Mouse (Mus musculus) liver, adult 2 months (tissue): ENCODE results near the gene Nup50. TPM values are rescaled to one million over a fixed set of nuclear protein-coding genes. Genes with fewer than 3 reads are reported as not detected.

Source experiments
- DNase-seq: peaks from one replicate; pipeline ENCODE4 v3.0.0-alpha.2; 2011; ENCODE audit warnings: low read depth, low spot score; ENCODE audit errors: extremely low read depth
- H3K27ac ChIP-seq: fragments of 200-500 bp; replicated peaks from 2 replicates; pipeline ENCODE4 v1.5.1; 2012; ENCODE audit warnings: low read depth, mild to moderate bottlenecking, control low read depth, inconsistent platforms, low read length; ENCODE audit not compliant: insufficient read depth
- H3K27me3 ChIP-seq: fragments of 200-500 bp; 2 replicates; pipeline ENCODE4 v1.6.1; 2012; ENCODE audit warnings: mild to moderate bottlenecking, moderate library complexity, low read length, inconsistent platforms; ENCODE audit not compliant: control insufficient read depth, insufficient read depth
- H3K36me3 ChIP-seq: fragments of 200-500 bp; 2 replicates; pipeline ENCODE4 v1.6.1; 2012; ENCODE audit warnings: low read length, inconsistent platforms; ENCODE audit not compliant: control insufficient read depth, insufficient read depth
- H3K4me1 ChIP-seq: fragments of 200-500 bp; 2 replicates; pipeline ENCODE4 v1.6.1; 2011; ENCODE audit warnings: low read length; ENCODE audit not compliant: control insufficient read depth, insufficient read depth
- H3K4me3 ChIP-seq: fragments of 200-500 bp; 2 replicates; pipeline ENCODE4 v1.5.1; 2011; ENCODE audit warnings: low read depth, mild to moderate bottlenecking, control low read depth, low read length, moderate library complexity; ENCODE audit not compliant: insufficient read depth
- H3K79me2 ChIP-seq: fragments of 200-500 bp; 2 replicates; pipeline ENCODE4 v1.6.1; 2012; ENCODE audit warnings: inconsistent platforms, mild to moderate bottlenecking, low read length, moderate library complexity; ENCODE audit not compliant: control insufficient read depth, insufficient read depth
- H3K9ac ChIP-seq: fragments of 200-500 bp; 2 replicates; pipeline ENCODE4 v1.6.1; 2012; ENCODE audit warnings: low read depth, mild to moderate bottlenecking, control low read depth, inconsistent platforms, low read length
- CTCF ChIP-seq: fragments of 200-500 bp; IDR thresholded peaks from 2 replicates; pipeline ENCODE4 v1.5.1; 2011; ENCODE audit warnings: low read depth, low read length, control low read depth
- POLR2A ChIP-seq: fragments of 200-500 bp; IDR thresholded peaks from 2 replicates; pipeline ENCODE4 v1.6.1; 2011; ENCODE audit warnings: low read length, control low read depth; ENCODE audit not compliant: insufficient read depth; ENCODE audit errors: extremely low read depth
- WGBS: fragments of 180-500 bp; shearing (Covaris S2); methylation state at CpG from one replicate; pipeline ENCODE4 v1.1.7; 2018; 5-methylcytosine and 5-hydroxymethylcytosine counted together
- polyA plus RNA-seq: library from polyadenylated mRNA; depleted of rRNA; stranded (reverse); fragments of >200 nt; gene quantifications from 2 replicates; pipeline ENCODE4 v1.2.3, GENCODE M21; 2012
- total RNA-seq: library from RNA; depleted of rRNA; stranded (reverse); fragments of >200 nt; gene quantifications from 2 replicates; pipeline ENCODE4 v1.2.3, GENCODE M21; 2014

The Nup50 gene
- total and polyA plus RNA-seq, 2 experiments, result 5.0 to 9.0 TPM

DNA sequence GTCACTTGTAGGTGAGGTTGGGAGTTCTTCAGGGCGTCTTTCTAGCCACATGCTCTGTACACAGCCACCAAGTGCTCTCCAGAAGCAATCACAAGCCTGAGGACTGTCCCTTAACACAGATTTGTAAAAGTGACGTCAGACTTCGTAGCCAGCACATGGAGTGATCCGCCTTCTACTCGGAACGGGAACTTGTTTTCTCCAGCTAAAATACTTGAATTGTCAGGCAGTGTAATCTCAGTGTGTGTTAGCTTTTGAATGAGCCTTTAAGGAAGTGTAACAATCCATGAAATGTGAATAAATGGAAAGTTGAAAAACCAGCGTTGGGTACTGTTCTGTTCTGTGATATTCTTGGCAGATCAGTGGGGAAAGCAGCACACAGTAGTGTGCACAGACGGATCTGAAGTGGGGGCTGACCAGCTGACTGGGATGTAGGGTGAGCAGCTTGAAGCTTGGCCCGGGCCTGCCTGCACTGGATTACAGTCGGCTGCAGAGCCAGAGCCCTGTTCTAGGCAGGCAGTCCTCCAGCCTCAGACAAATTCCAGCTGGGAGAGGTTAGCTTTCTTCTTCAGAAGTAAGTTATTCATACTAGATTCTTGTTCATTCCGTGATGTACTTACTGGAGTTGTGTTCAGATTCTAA lies 19.6 kb downstream of the Nup50 start:
- Histone ChIP-seq H3K4me3 (no peak overlapping the region), H3K27ac (no peak overlapping the region), H3K4me1 (no peaks in the 10 kb centered on the region), H3K27me3 (no peaks in the 10 kb centered on the region), H3K9ac (no peak overlapping the region), H3K79me2 (no peaks in the 10 kb centered on the region), H3K36me3 (peaks cover 20% of the 10 kb centered on the region)
- DNase-seq, result no peak
- no peak for TF ChIP-seq POLR2A
- TF ChIP-seq CTCF, result no peak
- 81% methylated on average over 11 of the region's 11 CpGs for WGBS

DNA sequence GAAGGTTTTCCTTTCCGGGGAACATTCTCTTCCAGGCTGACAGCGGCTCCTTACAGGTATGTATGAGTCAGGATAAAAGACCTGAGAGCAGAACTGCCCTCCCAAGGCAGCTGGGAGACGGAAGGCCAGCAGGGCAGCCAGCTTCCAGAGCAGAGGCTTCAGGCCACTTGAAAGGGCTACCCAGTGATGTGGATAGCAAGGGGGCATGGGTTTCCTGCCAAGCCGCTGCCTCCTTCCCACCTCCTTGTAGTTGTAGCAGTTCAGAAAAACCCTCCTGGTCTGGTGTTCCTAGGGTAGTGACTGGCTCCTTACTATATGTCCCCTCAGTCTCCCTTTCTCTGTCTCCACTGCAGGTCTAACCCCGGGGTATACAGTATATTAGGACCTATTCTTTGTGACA lies 21.1 kb downstream of the Nup50 start:
- WGBS, result 95% methylated on average over 5 of the region's 5 CpGs
- no peak for DNase-seq
- Histone ChIP-seq H3K4me1 (no peaks in the 10 kb centered on the region), H3K27ac (no peak overlapping the region), H3K79me2 (no peaks in the 10 kb centered on the region), H3K4me3 (no peak overlapping the region), H3K27me3 (no peaks in the 10 kb centered on the region), H3K36me3 (peaks cover 12% of the 10 kb centered on the region), H3K9ac (no peak overlapping the region)
- no peak for TF ChIP-seq CTCF
- no peak for TF ChIP-seq POLR2A

DNA sequence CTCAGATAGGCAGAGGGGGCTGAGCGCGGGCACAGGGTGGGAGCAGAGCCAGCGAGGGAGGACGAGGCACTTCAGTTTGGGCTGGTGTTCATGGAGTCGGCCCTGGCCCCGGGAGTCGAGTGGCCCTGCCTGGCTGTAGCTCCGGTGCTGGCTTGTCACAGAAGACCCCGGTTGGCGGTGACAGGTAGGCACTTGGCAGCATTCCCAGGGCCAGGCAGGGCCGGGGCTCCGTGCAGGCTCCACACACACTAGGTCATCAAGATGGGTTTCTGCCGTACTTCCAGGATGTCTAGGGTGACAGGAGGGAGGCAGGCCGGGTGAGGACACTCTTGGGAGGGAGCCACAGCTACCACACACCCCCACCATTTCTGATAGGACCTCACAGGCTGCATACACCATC lies 25.8 kb downstream of the Nup50 start:
- Histone ChIP-seq H3K27me3 (no peaks in the 10 kb centered on the region), H3K79me2 (no peaks in the 10 kb centered on the region), H3K36me3 (no peaks in the 10 kb centered on the region; the same call in 1 of the 2 replicates), H3K27ac (no peak overlapping the region), H3K4me1 (no peaks in the 10 kb centered on the region), H3K4me3 (no peak overlapping the region), H3K9ac (no peak overlapping the region)
- WGBS, result 91% methylated on average over 14 of the region's 14 CpGs
- TF ChIP-seq POLR2A (no peak), CTCF (no peak)
- DNase-seq, result no peak

DNA sequence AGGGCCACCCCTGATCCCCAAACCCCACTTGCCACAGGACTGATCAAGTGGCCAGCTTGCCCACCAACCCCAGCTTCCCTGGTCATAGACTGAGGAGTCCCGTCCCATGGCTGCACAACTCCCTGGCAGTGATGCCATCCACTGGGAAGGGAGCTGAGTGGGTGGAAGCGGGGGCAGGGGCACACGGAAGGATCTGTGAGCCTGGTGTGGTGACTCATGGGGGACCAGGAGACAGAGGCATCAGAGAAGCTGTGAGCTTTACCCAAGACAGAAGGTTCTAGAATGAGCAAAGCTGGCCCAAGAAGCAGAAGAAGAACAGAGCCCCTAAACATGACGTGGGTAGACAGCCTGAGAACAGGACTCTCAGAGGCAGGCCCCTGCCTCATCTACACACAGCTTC lies 26.8 kb downstream of the Nup50 start:
- no peaks in the 10 kb centered on the region for H3K4me1 ChIP-seq
- H3K9ac ChIP-seq, result no peak overlapping the region
- H3K27ac ChIP-seq, result no peak overlapping the region
- no peaks in the 10 kb centered on the region for H3K27me3 ChIP-seq
- H3K79me2 ChIP-seq, result no peaks in the 10 kb centered on the region
- TF ChIP-seq POLR2A (no peak), CTCF (no peak)
- whole genome bisulfite sequencing, result 96% methylated on average over 4 of the region's 4 CpGs
- no peaks in the 10 kb centered on the region; the same call in 1 of the 2 replicates for H3K36me3 ChIP-seq
- DNase-seq, result no peak
- H3K4me3 ChIP-seq, result no peak overlapping the region

DNA sequence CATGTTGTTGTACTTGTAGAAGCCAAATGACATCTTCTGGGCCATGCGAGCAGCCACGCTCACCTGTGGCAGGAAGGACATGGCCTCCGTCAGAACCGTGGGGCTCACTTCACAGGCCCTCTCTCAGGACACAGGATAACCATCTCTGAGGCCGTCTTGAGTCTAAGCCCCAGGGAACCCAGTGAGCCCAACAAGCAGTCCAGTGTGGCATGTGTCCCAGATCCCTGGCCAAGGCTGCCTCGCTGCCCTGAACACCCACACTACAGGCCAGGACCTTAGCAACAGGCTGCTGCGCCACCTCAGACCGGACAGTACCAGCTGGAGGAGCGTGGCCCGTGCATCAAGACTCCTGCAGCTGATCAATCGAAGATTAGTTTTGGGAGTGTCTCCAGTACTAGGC lies 30.0 kb downstream of the Nup50 start:
- Histone ChIP-seq H3K9ac (no peak overlapping the region), H3K27me3 (no peaks in the 10 kb centered on the region), H3K36me3 (no peaks in the 10 kb centered on the region; the same call in 1 of the 2 replicates), H3K4me1 (no peaks in the 10 kb centered on the region), H3K79me2 (no peaks in the 10 kb centered on the region), H3K27ac (no peak overlapping the region), H3K4me3 (no peak overlapping the region)
- WGBS, result 95% methylated on average over 11 of the region's 11 CpGs
- TF ChIP-seq CTCF, result no peak
- no peak for TF ChIP-seq POLR2A
- DNase-seq, result no peak

DNA sequence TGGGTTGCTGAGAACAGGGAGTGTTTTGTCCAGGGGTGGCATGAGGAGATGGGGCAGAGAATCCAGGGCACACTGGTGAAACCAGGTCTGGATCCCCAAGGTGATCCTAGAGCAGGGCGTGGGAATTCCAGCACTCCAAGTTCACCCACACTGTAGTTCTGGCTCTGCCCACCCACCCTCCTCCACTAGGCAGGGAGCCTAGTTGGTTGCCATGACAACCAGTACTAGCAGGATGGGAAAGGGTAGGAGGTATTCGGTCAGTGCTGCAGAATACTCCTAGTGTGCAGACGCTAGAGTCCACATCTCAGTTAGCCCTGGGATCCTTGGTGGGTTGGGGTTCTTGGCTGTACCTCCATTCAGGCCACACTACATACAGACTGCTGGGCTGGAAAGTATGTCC lies 34.6 kb downstream of the Nup50 start:
- DNase-seq, result no peak
- Histone ChIP-seq H3K27me3 (no peaks in the 10 kb centered on the region), H3K4me3 (no peak overlapping the region), H3K27ac (no peak overlapping the region), H3K4me1 (no peaks in the 10 kb centered on the region), H3K36me3 (no peaks in the 10 kb centered on the region), H3K9ac (no peak overlapping the region), H3K79me2 (0 out of 2 replicates have a peak, but pooled peaks cover 4% of the 10 kb centered on the region)
- TF ChIP-seq POLR2A (no peak), CTCF (no peak)
- 84% methylated on average over 3 of the region's 3 CpGs for WGBS
